Mouse (Mus musculus): Measurements from ENCODE around the gene Cabp4.
"Not testable (repeated sequence)": the region's sequence is repeated elsewhere in the genome, so short reads cannot be mapped to it uniquely, and the experiment has no call there.

The Cabp4 gene

GRCm38 (mm10) chr19:4125741-4126696 lies 17.8 kb downstream of the Cabp4 start, which contains the start of gene Aip:
TSS of gene Aip (minus strand) at chr19:4125858.
- DNase-seq (ENCODE audit: inconsistent age in 2 of 2, low spot score in 1 of 2) = peak; percentile 99

- DNase-seq (ENCODE audit: inconsistent age in 2 of 2, low spot score in 1 of 2) = peak in 1 of 2 experiments; percentile 79
Measured at GRCm38 (mm10) chr19:4125268-4125667, 18.6 kb downstream of the Cabp4 start.

- no peak for DNase-seq (ENCODE audit: inconsistent age in 2 of 2, low spot score in 1 of 2)
Measured at GRCm38 (mm10) chr19:4124432-4124831, 19.4 kb downstream of the Cabp4 start.

- DNase-seq (ENCODE audit: inconsistent age in 2 of 2, low spot score in 1 of 2) = no peak
Measured at GRCm38 (mm10) chr19:4122411-4123370, 21.1 kb downstream of the Cabp4 start.

GRCm38 (mm10) chr19:4121896-4122295 lies 21.9 kb downstream of the Cabp4 start:
- DNase-seq (ENCODE audit: inconsistent age in 2 of 2, low spot score in 1 of 2) = not testable (repeated sequence)

- DNase-seq (ENCODE audit: inconsistent age in 2 of 2, low spot score in 1 of 2) = peak; percentile 98 to 99
Measured at GRCm38 (mm10) chr19:4121097-4121805, 22.6 kb downstream of the Cabp4 start.

- DNase-seq (ENCODE audit: inconsistent age in 2 of 2, low spot score in 1 of 2) = no peak
Measured at GRCm38 (mm10) chr19:4120496-4120895, 23.3 kb downstream of the Cabp4 start.

GRCm38 (mm10) chr19:4119716-4120487 lies 23.9 kb downstream of the Cabp4 start:
- no peak for DNase-seq (ENCODE audit: inconsistent age in 2 of 2, low spot score in 1 of 2)

- DNase-seq (ENCODE audit: inconsistent age in 2 of 2, low spot score in 1 of 2) = no peak
Measured at GRCm38 (mm10) chr19:4118350-4118749, 25.5 kb downstream of the Cabp4 start.

GRCm38 (mm10) chr19:4117006-4117405 lies 26.8 kb downstream of the Cabp4 start:
- DNase-seq (ENCODE audit: inconsistent age in 2 of 2, low spot score in 1 of 2) = no peak

GRCm38 (mm10) chr19:4115816-4116215 lies 28.0 kb downstream of the Cabp4 start:
- no peak for DNase-seq (ENCODE audit: inconsistent age in 2 of 2, low spot score in 1 of 2)

- no peak for DNase-seq (ENCODE audit: inconsistent age in 2 of 2, low spot score in 1 of 2)
Measured at GRCm38 (mm10) chr19:4115144-4115543, 28.7 kb downstream of the Cabp4 start.

GRCm38 (mm10) chr19:4114551-4114950 lies 29.3 kb downstream of the Cabp4 start:
- no peak for DNase-seq (ENCODE audit: inconsistent age in 2 of 2, low spot score in 1 of 2)

GRCm38 (mm10) chr19:4113806-4114230 lies 30.0 kb downstream of the Cabp4 start:
- DNase-seq (ENCODE audit: inconsistent age in 2 of 2, low spot score in 1 of 2) = peak; percentile 67 to 87

GRCm38 (mm10) chr19:4113186-4113805 lies 30.5 kb downstream of the Cabp4 start:
- peak; percentile 98 to 99 for DNase-seq (ENCODE audit: inconsistent age in 2 of 2, low spot score in 1 of 2)

- peak; percentile 45 to 63 for DNase-seq (ENCODE audit: inconsistent age in 2 of 2, low spot score in 1 of 2)
Measured at GRCm38 (mm10) chr19:4112063-4112960, 31.5 kb downstream of the Cabp4 start.

- no peak for DNase-seq (ENCODE audit: inconsistent age in 2 of 2, low spot score in 1 of 2)
Measured at GRCm38 (mm10) chr19:4108535-4108934, 35.3 kb downstream of the Cabp4 start.

- no peak for DNase-seq (ENCODE audit: inconsistent age in 2 of 2, low spot score in 1 of 2)
Measured at GRCm38 (mm10) chr19:4106654-4107053, 37.2 kb downstream of the Cabp4 start.
